Mouse (Mus musculus) stomach, postnatal 0 days (tissue): ENCODE measurements around the gene Rexo2.

Experiments
- CTCF ChIP-seq: IDR thresholded peaks from 2 replicates; pipeline ENCODE4 v1.5.1; 2016; ENCODE audit warnings: antibody characterized with exemption, low read depth, mild to moderate bottlenecking, moderate library complexity
- EP300 ChIP-seq: optimal IDR thresholded peaks from 2 replicates; pipeline ENCODE3; 2016; ENCODE audit warnings: antibody characterized with exemption

DNA sequence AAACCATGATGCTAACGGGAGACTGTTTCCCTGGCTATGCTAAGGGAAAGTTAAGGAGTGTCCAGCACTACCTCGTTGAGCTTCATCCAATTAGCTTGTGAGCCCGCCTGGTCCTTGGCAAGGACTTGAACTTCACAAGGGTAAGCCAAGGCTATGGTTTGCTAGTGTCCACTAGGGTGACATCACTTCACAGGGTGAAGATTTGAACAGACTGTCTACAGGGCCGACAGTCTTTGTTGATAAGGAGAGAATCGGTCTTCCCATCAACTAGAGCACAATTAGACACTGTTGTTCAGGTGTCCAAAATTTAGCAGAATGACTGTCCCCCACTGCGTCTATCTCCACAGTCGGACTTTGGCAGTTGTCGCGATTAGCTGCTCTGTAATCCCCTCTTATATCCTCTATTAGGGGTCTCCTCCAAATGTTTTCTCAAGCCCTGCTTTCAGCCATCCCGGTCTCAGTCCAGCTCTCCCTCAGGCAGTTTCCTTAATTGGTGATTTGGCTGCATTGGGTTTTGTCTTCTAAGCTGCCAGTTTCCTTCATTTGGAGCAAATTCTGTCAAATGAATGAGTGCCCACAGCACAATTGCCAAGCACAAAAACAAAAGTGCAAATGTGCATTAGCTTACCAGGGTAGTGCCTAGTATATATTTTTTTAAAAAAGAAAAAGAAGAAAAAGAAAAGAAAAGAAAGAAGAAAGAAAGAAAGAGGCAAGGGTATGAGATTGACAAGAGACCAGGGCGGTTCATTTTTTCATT, 36.4 kb upstream of the Rexo2 start:
- TF ChIP-seq CTCF: no peak
- TF ChIP-seq EP300: no peak
